Mouse (Mus musculus) retina, postnatal 1 day (tissue): ENCODE data around the gene Vmn1r87.
A peak's percentile ranks its signal among the peaks of the same experiment; 100 is the strongest.

Experiments
- DNase-seq: peaks from one replicate; pipeline ENCODE4 v3.0.0-alpha.2; 2012

The Vmn1r87 gene

DNA sequence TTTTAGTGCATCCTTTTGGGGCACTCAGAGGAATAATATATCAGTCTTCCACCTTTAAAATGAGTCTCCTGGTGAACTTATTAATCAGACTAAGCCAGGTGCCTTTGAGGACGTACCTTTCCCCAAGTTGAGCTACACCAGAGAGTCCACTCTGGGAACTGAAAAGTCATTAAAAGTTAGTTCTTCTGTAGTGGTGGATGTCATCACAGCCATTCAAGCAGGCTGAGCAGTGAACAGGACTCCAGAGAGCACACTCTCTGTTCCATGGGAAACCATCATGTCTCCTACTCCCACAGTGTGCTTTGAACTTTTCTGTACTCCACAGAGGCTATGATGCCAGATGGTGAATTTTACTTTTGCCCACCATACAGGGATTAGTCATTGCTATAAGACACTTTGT lies at the start of gene Vmn1r87:
TSS of gene Vmn1r87 (minus strand) at position 101 of the 400 bp plus-strand sequence.
- DNase-seq, result no peak

DNA sequence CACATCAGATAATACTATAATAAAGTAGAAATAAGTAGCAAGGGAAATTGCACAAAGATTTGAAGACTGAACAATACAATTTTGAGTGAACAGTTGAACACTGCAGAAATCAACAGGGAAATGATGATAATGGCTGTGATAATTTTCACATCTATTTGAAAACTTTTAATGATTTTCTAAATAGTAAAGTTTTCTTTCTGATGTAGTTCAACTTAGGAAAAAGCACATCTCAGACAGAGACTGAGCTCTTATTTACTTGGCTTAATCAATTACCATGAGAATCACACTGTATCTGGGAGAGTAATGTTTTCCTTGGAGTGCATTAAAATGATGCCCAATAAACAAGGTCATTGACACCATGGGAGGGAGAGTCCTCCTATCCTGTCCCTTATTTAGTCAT lies 19.3 kb upstream of the Vmn1r87 start, which contains the start of gene Vmn1r88:
TSS of gene Vmn1r88 (plus strand) at position 301 of the 400 bp plus-strand sequence.
- DNase-seq, result no peak

DNA sequence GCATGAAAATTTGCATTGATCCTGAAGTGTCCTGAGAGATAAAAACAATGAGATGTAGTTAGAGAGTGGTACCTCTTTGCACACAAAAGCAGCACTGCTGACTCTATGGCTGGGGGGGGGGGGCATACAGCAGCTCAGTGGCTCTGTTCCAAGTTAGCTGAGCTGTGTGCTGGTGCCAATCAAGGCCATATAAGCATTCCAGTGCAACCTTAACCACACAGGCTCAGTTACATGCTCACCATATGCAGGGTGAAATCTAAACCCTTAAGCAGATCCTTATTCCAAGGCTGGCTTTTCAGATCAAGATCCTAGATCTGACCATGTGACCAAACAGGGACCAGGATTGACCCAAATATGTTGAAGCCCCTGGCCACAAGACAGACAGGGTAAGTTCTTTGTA lies 2.6 kb downstream of the Vmn1r87 start:
- DNase-seq, result no peak

DNA sequence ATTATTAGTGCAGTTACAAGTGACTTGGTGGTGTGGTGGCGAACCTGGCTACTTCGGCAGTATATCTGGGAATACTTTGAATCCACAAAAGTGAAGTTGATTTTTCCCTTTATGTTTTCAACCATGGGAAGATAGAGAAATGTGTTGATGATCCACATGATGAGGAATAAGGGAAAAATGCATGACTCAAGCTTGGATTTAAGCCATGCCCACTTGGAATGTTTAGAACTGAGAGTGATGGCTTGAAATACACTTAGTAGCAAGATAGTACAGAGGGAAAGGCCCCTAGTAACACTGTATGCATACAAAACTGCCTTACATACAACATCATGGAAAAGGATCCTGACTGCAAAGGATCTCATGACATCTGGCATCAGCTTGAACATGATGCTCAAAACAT lies 8.1 kb downstream of the Vmn1r87 start:
- no peak for DNase-seq

DNA sequence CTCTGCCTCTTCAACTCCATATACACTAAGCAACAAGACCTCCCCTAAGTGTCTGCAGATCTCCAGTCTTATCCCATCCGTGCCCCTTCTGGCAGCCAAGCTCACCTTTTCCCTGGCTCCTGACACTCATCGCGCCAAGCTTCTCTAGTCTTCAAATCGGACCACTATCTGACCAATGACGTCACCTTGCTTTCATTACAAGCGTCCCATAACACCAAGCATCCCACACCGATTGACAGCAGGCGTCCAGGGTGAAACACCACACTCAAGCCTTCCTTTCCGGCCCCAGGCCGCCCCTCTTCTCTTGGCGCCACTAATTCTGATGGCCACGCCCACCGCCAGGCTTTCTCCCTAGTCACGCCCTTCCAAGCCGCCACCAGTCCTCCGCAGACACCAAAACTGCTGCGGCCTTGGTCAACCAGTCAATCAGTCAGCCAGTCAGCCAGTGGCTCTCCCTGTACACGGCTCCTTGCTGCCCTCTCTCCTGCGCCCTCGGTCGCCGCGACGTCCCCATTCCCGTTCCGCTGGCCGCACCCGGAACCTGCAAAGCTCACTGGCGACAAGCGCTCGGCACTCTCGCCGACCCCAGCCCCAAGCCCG lies 16.3 kb downstream of the Vmn1r87 start:
- peak; percentile 2 for DNase-seq

DNA sequence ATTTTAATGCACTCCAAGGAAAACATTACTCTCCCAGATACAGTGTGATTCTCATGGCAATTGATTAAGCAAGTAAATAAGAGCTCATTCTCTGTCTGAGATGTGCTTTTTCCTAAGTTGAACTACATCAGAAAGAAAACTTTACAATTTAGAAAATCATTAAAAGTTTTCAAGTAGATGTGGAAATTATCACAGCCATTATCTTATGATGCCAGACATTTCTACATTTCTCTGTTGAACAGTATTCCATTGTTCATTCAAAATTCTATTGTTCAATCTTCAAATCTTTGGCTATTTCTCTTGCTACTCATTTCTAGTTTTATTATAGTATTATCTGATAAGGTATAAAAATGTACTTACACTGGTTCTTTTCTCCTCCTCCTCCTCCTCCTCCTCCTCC lies 20.1 kb downstream of the Vmn1r87 start, which contains the start of gene Vmn1r86:
TSS of gene Vmn1r86 (minus strand) at position 101 of the 400 bp plus-strand sequence.
- no peak for DNase-seq

DNA sequence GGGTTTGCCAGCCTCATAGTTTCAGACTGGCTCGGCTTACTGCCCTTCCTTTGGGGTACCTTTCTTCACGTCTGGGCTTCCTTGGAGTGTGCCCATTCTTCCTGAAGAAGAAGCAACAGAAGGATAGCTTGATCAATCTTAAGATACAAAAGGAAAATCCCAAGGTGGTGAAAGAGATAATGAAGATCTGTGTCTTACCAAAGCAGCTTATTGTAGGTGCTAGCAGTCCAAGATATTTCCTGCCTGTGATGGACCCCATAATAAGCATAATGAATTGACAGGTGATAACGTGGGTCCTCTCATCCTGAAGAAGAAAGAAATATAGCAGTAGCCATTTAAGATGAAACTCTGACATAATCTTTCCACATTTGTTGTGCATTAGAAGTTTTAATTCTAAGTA lies 44.9 kb downstream of the Vmn1r87 start, which contains the start of gene Vmn1r85:
TSS of gene Vmn1r85 (minus strand) at position 101 of the 400 bp plus-strand sequence.
- DNase-seq, result no peak
